Mouse (Mus musculus): Measurements from ENCODE around the gene Peak1. TPM values are rescaled to one million over a fixed set of nuclear protein-coding genes. Genes with fewer than 3 reads are reported as not detected.

The Peak1 gene
- polyA plus RNA-seq, 1 experiment from 2014 or later = 27.3 TPM

DNA sequence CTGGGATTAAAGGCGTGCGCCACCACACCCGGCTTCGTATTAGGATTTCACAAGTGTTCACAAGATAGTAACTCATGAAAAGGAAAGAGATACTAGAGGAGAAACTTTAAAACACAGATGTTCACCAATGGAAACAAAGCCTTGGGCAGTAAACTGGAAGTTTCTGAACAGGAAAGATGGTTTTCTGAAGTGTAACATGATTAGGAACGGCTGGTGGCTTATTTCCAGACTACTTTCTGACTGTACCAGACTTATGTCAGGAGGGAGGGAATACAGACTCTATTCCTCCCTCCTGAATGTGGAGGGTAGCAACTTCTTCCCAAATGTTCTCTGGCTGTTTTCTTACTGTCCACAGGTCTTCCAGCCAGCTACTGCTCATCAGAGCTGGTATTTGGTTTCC, 62.7 kb downstream of the Peak1 start:
- H3K36me3 ChIP-seq (ENCODE audit: control insufficient read depth, insufficient read depth, low read length) = no peaks in the 10 kb centered on the region
- 86% methylated on average over 5 of the region's 5 CpGs for WGBS
- no peak overlapping the region for H3K9ac ChIP-seq (replicated peaks; ENCODE audit: low read depth, low read length)
- ATAC-seq (ENCODE audit: insufficient number of reproducible peaks, insufficient read depth, low FRiP score, low read depth) = no peak
- H3K4me3 ChIP-seq (ENCODE audit: low read depth, low read length) = no peak overlapping the region
- H3K27ac ChIP-seq (ENCODE audit: low read length) = no peak overlapping the region
- H3K9me3 ChIP-seq (ENCODE audit: control insufficient read depth, low read depth, low read length) = no peaks in the 10 kb centered on the region
- H3K4me2 ChIP-seq (replicated peaks; ENCODE audit: low read depth, low read length) = no peak overlapping the region
- H3K4me1 ChIP-seq (ENCODE audit: control insufficient read depth, insufficient read depth, low read length) = no peaks in the 10 kb centered on the region
- H3K27me3 ChIP-seq (ENCODE audit: control insufficient read depth, insufficient read depth, low read length) = no peaks in the 10 kb centered on the region

DNA sequence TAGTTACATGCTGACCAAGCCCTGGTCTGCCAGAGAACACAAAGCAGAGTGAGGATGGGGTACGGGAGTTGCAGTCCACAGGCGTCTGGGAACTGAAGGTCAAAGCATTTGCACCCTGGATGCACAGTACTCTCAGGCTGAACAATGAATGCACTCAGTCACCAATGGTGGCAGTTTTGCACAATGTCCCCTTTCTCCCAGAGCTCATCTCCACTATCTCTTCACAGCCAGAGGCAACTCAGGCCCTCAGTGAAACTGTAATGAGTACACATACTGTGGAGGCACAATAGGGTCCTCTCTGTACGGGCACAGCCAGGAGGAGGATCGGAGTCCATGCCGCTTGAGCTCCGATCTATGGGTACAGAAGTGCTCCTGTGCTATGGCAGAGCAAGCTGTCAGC, 71.5 kb downstream of the Peak1 start:
- Histone ChIP-seq H3K27me3 (ENCODE audit: control insufficient read depth, insufficient read depth, low read length) (no peaks in the 10 kb centered on the region), H3K9ac (replicated peaks; ENCODE audit: low read depth, low read length) (no peak overlapping the region), H3K4me1 (ENCODE audit: control insufficient read depth, insufficient read depth, low read length) (no peaks in the 10 kb centered on the region), H3K36me3 (ENCODE audit: control insufficient read depth, insufficient read depth, low read length) (no peaks in the 10 kb centered on the region), H3K9me3 (ENCODE audit: control insufficient read depth, low read depth, low read length) (no peaks in the 10 kb centered on the region), H3K4me3 (ENCODE audit: low read depth, low read length) (no peak overlapping the region), H3K4me2 (replicated peaks; ENCODE audit: low read depth, low read length) (no peak overlapping the region), H3K27ac (ENCODE audit: low read length) (no peak overlapping the region)
- 81% methylated on average over 6 of the region's 6 CpGs for WGBS
- ATAC-seq (ENCODE audit: insufficient number of reproducible peaks, insufficient read depth, low FRiP score, low read depth) = no peak

- H3K4me2 ChIP-seq (replicated peaks; ENCODE audit: low read depth, low read length) = no peak overlapping the region
- no peak overlapping the region for H3K9ac ChIP-seq (replicated peaks; ENCODE audit: low read depth, low read length)
- 0 out of 2 replicates have a peak overlapping the region, but pooled peaks have one; percentile 3 for H3K27ac ChIP-seq (ENCODE audit: low read length)
- no peaks in the 10 kb centered on the region for H3K9me3 ChIP-seq (ENCODE audit: control insufficient read depth, low read depth, low read length)
- 69% methylated on average over 1 of the region's 1 CpGs for whole genome bisulfite sequencing
- H3K27me3 ChIP-seq (ENCODE audit: control insufficient read depth, insufficient read depth, low read length) = no peaks in the 10 kb centered on the region
- H3K36me3 ChIP-seq (ENCODE audit: control insufficient read depth, insufficient read depth, low read length) = no peaks in the 10 kb centered on the region
- no peaks in the 10 kb centered on the region for H3K4me1 ChIP-seq (ENCODE audit: control insufficient read depth, insufficient read depth, low read length)
- no peak overlapping the region for H3K4me3 ChIP-seq (ENCODE audit: low read depth, low read length)
- ATAC-seq (ENCODE audit: insufficient number of reproducible peaks, insufficient read depth, low FRiP score, low read depth) = no peak
These were observed 78.3 kb downstream of the Peak1 start for GRCm38 (mm10) chr9:56339426-56340195.

DNA sequence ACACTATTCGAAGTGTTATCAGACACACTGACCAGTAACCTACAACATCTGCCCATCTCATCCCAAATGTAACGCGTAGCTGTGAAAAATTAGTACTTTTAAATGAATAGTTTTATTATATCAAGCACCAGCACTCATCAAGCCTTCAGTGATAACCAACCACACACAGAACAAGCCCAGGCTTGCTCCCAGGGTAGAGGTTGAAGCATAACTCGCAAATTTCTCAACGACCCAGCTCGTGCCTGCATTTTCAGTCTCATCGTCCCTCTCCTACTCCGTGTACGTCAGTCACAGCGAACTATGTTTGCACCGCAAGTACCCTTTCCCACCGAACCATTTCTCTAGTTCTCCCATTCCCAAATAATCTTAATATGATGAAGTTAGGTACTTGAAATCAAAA, 83.5 kb downstream of the Peak1 start:
- H3K4me1 ChIP-seq (ENCODE audit: control insufficient read depth, insufficient read depth, low read length) = no peaks in the 10 kb centered on the region
- H3K27ac ChIP-seq (ENCODE audit: low read length) = no peak overlapping the region
- H3K9me3 ChIP-seq (ENCODE audit: control insufficient read depth, low read depth, low read length) = no peaks in the 10 kb centered on the region
- no peak for ATAC-seq (ENCODE audit: insufficient number of reproducible peaks, insufficient read depth, low FRiP score, low read depth)
- no peak overlapping the region for H3K4me3 ChIP-seq (ENCODE audit: low read depth, low read length)
- no peaks in the 10 kb centered on the region for H3K36me3 ChIP-seq (ENCODE audit: control insufficient read depth, insufficient read depth, low read length)
- no peak overlapping the region for H3K9ac ChIP-seq (replicated peaks; ENCODE audit: low read depth, low read length)
- no peaks in the 10 kb centered on the region for H3K27me3 ChIP-seq (ENCODE audit: control insufficient read depth, insufficient read depth, low read length)
- WGBS = 84% methylated on average over 12 of the region's 12 CpGs
- H3K4me2 ChIP-seq (replicated peaks; ENCODE audit: low read depth, low read length) = no peak overlapping the region

- Histone ChIP-seq H3K27me3 (ENCODE audit: control insufficient read depth, insufficient read depth, low read length) (no peaks in the 10 kb centered on the region), H3K27ac (ENCODE audit: low read length) (no peak overlapping the region), H3K4me1 (ENCODE audit: control insufficient read depth, insufficient read depth, low read length) (no peaks in the 10 kb centered on the region), H3K9ac (replicated peaks; ENCODE audit: low read depth, low read length) (no peak overlapping the region), H3K9me3 (ENCODE audit: control insufficient read depth, low read depth, low read length) (no peaks in the 10 kb centered on the region), H3K36me3 (ENCODE audit: control insufficient read depth, insufficient read depth, low read length) (no peaks in the 10 kb centered on the region), H3K4me2 (replicated peaks; ENCODE audit: low read depth, low read length) (no peak overlapping the region), H3K4me3 (ENCODE audit: low read depth, low read length) (no peak overlapping the region)
- ATAC-seq (ENCODE audit: insufficient number of reproducible peaks, insufficient read depth, low FRiP score, low read depth) = no peak
These were observed 85.1 kb downstream of the Peak1 start for GRCm38 (mm10) chr9:56332774-56333173.

DNA sequence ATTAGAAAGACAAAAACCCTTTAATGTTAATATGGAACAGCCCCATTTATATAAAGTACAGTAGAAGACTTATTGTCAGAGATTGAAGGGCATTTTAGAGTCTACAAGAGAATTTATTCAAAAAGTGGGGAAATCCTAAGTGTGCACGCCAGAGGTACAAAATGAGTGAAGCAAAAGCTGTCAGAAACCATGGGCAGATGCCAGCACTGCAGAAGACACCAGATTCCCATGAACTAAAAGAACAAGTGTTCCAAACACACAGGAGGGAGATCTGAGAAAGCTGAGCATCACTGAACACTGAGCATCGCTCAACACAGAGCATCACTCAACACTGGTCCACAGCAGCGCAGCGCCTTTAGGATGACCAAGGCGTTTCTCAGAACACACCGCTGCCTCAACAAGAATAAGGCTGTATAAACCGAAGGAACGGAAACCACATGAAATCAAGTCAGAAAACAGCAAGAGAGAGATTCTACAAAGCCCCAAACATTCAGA, 91.3 kb downstream of the Peak1 start:
- WGBS = 94% methylated on average over 8 of the region's 8 CpGs
- Histone ChIP-seq H3K9ac (replicated peaks; ENCODE audit: low read depth, low read length) (no peak overlapping the region), H3K4me3 (ENCODE audit: low read depth, low read length) (no peak overlapping the region), H3K4me1 (ENCODE audit: control insufficient read depth, insufficient read depth, low read length) (no peaks in the 10 kb centered on the region), H3K4me2 (replicated peaks; ENCODE audit: low read depth, low read length) (no peak overlapping the region), H3K9me3 (ENCODE audit: control insufficient read depth, low read depth, low read length) (no peaks in the 10 kb centered on the region), H3K27ac (ENCODE audit: low read length) (no peak overlapping the region), H3K36me3 (ENCODE audit: control insufficient read depth, insufficient read depth, low read length) (no peaks in the 10 kb centered on the region), H3K27me3 (ENCODE audit: control insufficient read depth, insufficient read depth, low read length) (no peaks in the 10 kb centered on the region)
- ATAC-seq (ENCODE audit: insufficient number of reproducible peaks, insufficient read depth, low FRiP score, low read depth) = no peak

DNA sequence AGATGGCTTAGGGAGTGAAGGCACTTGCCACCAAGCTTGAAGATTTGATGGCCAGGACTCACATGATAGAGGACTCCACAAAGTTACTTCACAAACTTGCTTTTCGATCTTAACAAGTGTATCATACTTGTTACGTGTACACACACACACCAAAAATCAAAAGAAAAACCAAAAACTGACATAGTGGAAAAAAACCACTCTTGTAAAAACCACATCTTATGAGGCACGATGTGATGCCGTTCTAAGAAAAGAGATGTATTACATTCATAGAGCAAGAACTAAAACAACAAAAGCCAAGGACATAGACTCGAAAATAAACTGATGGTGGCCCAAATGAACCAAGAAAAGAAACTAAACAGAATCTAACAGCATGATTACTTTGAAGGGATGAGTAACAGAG, 92.1 kb downstream of the Peak1 start:
- H3K4me3 ChIP-seq (ENCODE audit: low read depth, low read length) = no peak overlapping the region
- no peak for ATAC-seq (ENCODE audit: insufficient number of reproducible peaks, insufficient read depth, low FRiP score, low read depth)
- H3K9me3 ChIP-seq (ENCODE audit: control insufficient read depth, low read depth, low read length) = no peaks in the 10 kb centered on the region
- no peak overlapping the region for H3K4me2 ChIP-seq (replicated peaks; ENCODE audit: low read depth, low read length)
- no peaks in the 10 kb centered on the region for H3K4me1 ChIP-seq (ENCODE audit: control insufficient read depth, insufficient read depth, low read length)
- H3K27me3 ChIP-seq (ENCODE audit: control insufficient read depth, insufficient read depth, low read length) = no peaks in the 10 kb centered on the region
- WGBS = 88% methylated on average over 5 of the region's 5 CpGs
- no peak overlapping the region for H3K9ac ChIP-seq (replicated peaks; ENCODE audit: low read depth, low read length)
- H3K36me3 ChIP-seq (ENCODE audit: control insufficient read depth, insufficient read depth, low read length) = no peaks in the 10 kb centered on the region
- H3K27ac ChIP-seq (ENCODE audit: low read length) = no peak overlapping the region

DNA sequence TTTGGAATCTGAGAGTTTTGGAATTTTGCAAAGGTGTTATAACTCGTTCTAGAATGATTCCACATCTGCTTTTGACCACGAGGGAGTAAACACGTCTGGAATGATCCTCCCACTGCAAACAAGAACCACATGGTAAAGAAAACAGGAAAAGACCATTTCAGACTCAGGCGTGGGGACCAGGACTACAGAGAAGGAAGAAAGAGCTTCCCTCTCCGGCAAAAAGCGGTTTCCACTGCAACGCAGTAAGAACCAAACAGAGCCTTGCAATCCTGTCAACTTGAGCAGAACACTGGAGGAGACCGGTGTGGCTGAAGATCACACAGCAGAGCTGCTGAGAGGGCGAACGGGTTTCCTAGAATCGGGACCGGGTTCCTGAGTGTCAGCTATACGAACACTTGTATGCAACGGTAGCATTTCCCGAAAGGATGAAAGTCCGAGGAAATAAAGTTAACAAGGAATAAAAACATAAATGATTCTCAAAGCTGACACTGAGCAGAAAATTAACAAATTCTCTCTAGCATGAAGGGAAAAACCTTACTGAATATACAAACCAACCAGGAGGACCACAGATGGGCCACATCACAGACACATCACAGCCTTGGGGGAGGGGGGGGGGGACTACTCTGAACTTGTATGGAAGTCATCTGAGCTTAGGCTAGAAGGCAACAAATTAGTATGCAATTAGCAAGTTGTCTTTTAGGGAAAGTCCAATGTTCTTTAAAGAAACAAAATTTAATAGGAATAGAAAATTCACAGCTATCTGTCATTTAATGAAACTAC, 93.1 kb downstream of the Peak1 start:
- Histone ChIP-seq H3K4me2 (replicated peaks; ENCODE audit: low read depth, low read length) (peak overlapping the region; percentile 37; the same call in 1 of the 2 replicates), H3K27ac (ENCODE audit: low read length) (peak overlapping the region; percentile 34; the same call in 1 of the 2 replicates), H3K36me3 (ENCODE audit: control insufficient read depth, insufficient read depth, low read length) (no peaks in the 10 kb centered on the region), H3K4me3 (ENCODE audit: low read depth, low read length) (0 out of 2 replicates have a peak overlapping the region, but pooled peaks have one; percentile 13), H3K27me3 (ENCODE audit: control insufficient read depth, insufficient read depth, low read length) (no peaks in the 10 kb centered on the region), H3K4me1 (ENCODE audit: control insufficient read depth, insufficient read depth, low read length) (no peaks in the 10 kb centered on the region), H3K9me3 (ENCODE audit: control insufficient read depth, low read depth, low read length) (no peaks in the 10 kb centered on the region), H3K9ac (replicated peaks; ENCODE audit: low read depth, low read length) (no peak overlapping the region)
- WGBS = 34% methylated on average over 16 of the region's 16 CpGs
- no peak for ATAC-seq (ENCODE audit: insufficient number of reproducible peaks, insufficient read depth, low FRiP score, low read depth)
